Mouse (Mus musculus) kidney, adult 2 months (tissue): ENCODE measurements at regions not wholly inside any gene's neighbourhood (a gene's known extent, or its start where the extent isn't known, plus 50 kb on each side); places are given as distances from the start of the nearest gene placed in this dataset.

Experiments
- CTCF ChIP-seq: fragments of 200-500 bp; conservative IDR thresholded peaks from 2 replicates; pipeline ENCODE4 v1.5.1; 2011; ENCODE audit warnings: low read depth, mild to moderate bottlenecking, control low read depth, low read length, moderate library complexity, mixed read lengths; ENCODE audit not compliant: insufficient read depth, insufficient read length
- POLR2A ChIP-seq: fragments of 200-500 bp; IDR thresholded peaks from one replicate; pipeline ENCODE4 v1.6.1; 2011; ENCODE audit warnings: low read depth, low read length, control low read depth

DNA sequence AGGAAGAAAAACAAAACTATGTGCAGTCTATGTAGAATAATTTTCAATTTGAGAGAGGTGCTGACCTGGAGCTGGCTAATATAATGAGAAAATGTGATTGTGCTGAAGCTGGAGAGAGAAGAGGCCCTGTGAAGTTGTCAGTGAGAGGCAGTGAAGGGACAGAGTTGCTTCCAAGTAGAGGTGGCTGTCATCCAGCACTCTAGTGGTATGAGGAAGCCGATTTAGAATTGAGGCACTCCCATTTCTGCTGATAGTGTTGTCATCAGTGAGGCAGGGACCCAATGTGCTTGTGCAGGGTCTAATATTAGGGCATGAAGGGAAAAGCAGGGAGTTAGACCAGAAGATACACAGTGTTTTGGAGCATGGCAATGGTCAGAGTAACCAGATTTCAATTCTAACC lies 2845.4 kb upstream of the Lrrc6 start:
- TF ChIP-seq CTCF: no peak
- TF ChIP-seq POLR2A: no peak
